Mouse (Mus musculus): ENCODE measurements around the gene Slc17a4. TPM values are rescaled to one million over a fixed set of nuclear protein-coding genes. Genes with fewer than 3 reads are reported as not detected.

Slc17a4 gene
- polyA plus RNA-seq (2015; fragmentation: Nextera tagmentation; extraction: Ambion mirVana): not detected in 2 replicates

DNA sequence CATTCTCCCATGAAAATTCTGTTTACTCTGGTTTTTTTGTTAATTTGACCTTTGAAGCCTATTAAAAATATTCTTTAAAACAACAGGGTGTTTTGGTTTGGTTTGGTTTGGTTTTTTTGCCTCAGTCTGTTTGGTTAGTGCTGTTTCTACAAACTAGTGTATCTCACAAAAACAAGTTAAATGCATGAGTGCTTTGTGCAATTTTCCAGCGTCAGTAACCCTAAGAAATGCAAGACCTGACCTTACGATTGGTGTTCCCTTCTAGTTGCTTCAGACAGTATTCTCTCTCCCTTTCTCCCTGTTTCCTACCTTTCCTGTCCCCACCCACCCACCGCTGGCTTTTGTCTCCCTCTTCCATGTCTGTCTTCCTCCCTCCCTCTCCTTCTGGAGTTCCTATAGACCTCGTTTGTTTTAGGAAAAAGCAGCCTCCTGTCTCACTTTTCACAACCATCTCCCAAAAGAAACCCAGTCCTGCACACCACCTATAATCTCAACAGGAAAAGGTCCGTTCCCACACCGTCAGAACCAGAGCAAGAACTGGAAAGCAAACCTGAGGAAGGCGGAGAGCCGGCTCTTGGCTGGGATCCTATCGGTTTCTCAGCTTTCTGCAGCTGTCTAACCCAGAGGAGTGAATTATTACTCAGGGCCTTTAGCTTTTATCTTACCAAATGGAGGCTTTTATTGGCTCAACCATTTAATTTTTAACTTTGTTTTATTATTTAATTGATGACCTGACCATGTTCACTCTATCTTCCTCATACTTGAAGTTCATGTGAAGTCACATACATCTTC lies at the start of gene Slc17a4:
TSS of gene Slc17a4 (minus strand) at position 634 of the 792 bp plus-strand sequence.
- Histone ChIP-seq H3K4me3 (no peak within 1 kb of the TSS), H3K36me3 (no peaks in the 10 kb centered on the region), H3K9ac (no peak within 1 kb of the TSS), H3K4me1 (replicated peaks) (peaks cover 35% of the 10 kb centered on the region), H3K27me3 (no peaks in the 10 kb centered on the region), H3K27ac (peak within 1 kb of the TSS; percentile 56), H3K4me2 (peak within 1 kb of the TSS; percentile 10; the same call in 1 of the 2 replicates), H3K9me3 (replicated peaks) (no peaks in the 10 kb centered on the region)
- ATAC-seq (replicated peaks; ENCODE audit: insufficient number of reproducible peaks, insufficient read depth, low FRiP score, low read depth): no peak; the same call in 1 of the 2 replicates
- 48% methylated on average over 9 of the region's 9 CpGs for WGBS

DNA sequence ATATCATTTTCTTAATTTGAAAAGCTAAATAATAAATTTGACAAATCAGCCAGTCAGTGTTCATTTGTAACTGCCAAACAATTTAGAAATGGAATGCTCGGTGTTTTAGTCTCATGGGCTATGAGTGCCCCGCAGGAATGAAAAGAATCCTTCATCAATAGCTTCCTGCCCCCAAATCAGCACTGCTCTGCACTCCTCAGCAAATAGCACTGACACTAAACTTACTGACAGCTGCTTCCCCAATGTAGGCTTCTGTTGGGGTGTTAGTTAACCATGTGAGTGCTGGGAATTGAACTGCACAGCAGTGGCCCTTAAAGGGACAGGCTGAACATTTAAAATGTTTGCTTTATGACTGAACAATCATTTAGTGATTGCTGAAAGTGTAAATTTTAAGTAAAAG lies 45.0 kb upstream of the Slc17a4 start:
- H3K4me3 ChIP-seq: no peak overlapping the region
- H3K36me3 ChIP-seq: no peaks in the 10 kb centered on the region
- no peak overlapping the region for H3K4me2 ChIP-seq
- ATAC-seq (replicated peaks; ENCODE audit: insufficient number of reproducible peaks, insufficient read depth, low FRiP score, low read depth): no peak
- 13% methylated on average over 2 of the region's 2 CpGs for WGBS
- no peak overlapping the region for H3K27ac ChIP-seq
- no peak overlapping the region for H3K9ac ChIP-seq
- H3K9me3 ChIP-seq (replicated peaks): no peaks in the 10 kb centered on the region
- no peaks in the 10 kb centered on the region for H3K4me1 ChIP-seq (replicated peaks)
- H3K27me3 ChIP-seq: no peaks in the 10 kb centered on the region

- no peak overlapping the region for H3K27ac ChIP-seq
- 46% methylated on average over 3 of the region's 3 CpGs for WGBS
- H3K9ac ChIP-seq: no peak overlapping the region
- no peaks in the 10 kb centered on the region for H3K9me3 ChIP-seq (replicated peaks)
- H3K27me3 ChIP-seq: no peaks in the 10 kb centered on the region
- no peak overlapping the region for H3K4me2 ChIP-seq
- no peak overlapping the region for H3K4me3 ChIP-seq
- ATAC-seq (replicated peaks; ENCODE audit: insufficient number of reproducible peaks, insufficient read depth, low FRiP score, low read depth): no peak
- H3K36me3 ChIP-seq: no peaks in the 10 kb centered on the region
- H3K4me1 ChIP-seq (replicated peaks): no peaks in the 10 kb centered on the region
Measured at GRCm38 (mm10) chr13:23950928-23951327, 36.1 kb upstream of the Slc17a4 start.

- Histone ChIP-seq H3K4me3 (no peak overlapping the region), H3K36me3 (no peaks in the 10 kb centered on the region), H3K27ac (no peak overlapping the region), H3K9me3 (replicated peaks) (no peaks in the 10 kb centered on the region), H3K27me3 (no peaks in the 10 kb centered on the region), H3K9ac (no peak overlapping the region), H3K4me2 (no peak overlapping the region), H3K4me1 (replicated peaks) (no peaks in the 10 kb centered on the region)
- 69% methylated on average over 14 of the region's 14 CpGs for WGBS
- ATAC-seq (replicated peaks; ENCODE audit: insufficient number of reproducible peaks, insufficient read depth, low FRiP score, low read depth): no peak
Measured at GRCm38 (mm10) chr13:23949484-23950246, 34.9 kb upstream of the Slc17a4 start.

GRCm38 (mm10) chr13:23946254-23946653 lies 31.4 kb upstream of the Slc17a4 start:
- H3K27ac ChIP-seq: no peak overlapping the region

DNA sequence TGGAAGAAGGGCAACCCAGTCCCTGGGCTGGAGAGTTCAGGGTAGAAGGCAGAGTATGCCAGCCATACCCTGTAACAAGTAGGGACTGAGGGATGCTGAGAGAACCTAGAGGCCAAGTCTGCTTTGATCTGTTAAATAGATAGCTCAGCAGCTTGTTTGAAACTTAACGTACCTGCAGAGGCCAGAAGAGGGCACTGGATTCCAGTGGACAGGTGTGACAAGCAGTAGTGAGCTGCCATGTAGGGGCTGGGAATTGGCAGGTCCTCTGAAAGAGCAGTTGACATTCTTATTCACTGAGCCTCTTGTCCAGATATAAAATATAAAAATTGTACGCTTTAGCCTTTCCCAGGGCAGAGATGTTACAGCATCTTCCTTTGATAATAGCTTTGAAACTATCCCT lies 28.1 kb upstream of the Slc17a4 start:
- no peak for ATAC-seq (replicated peaks; ENCODE audit: insufficient number of reproducible peaks, insufficient read depth, low FRiP score, low read depth)
- 47% methylated on average over 2 of the region's 2 CpGs for WGBS
- Histone ChIP-seq H3K4me2 (no peak overlapping the region), H3K9ac (no peak overlapping the region), H3K4me3 (no peak overlapping the region), H3K36me3 (no peaks in the 10 kb centered on the region), H3K4me1 (replicated peaks) (no peaks in the 10 kb centered on the region), H3K27ac (no peak overlapping the region), H3K9me3 (replicated peaks) (no peaks in the 10 kb centered on the region), H3K27me3 (no peaks in the 10 kb centered on the region; the same call in 1 of the 2 replicates)

More at GRCm38 (mm10) chr13:23946254-23946653, 31.4 kb upstream of the Slc17a4 start:
- Histone ChIP-seq H3K27me3 (no peaks in the 10 kb centered on the region; the same call in 1 of the 2 replicates), H3K9me3 (replicated peaks) (no peaks in the 10 kb centered on the region), H3K9ac (no peak overlapping the region), H3K4me3 (no peak overlapping the region), H3K4me1 (replicated peaks) (no peaks in the 10 kb centered on the region), H3K36me3 (no peaks in the 10 kb centered on the region), H3K4me2 (no peak overlapping the region)
- 59% methylated on average over 2 of the region's 2 CpGs for WGBS
- ATAC-seq (replicated peaks; ENCODE audit: insufficient number of reproducible peaks, insufficient read depth, low FRiP score, low read depth): no peak

GRCm38 (mm10) chr13:23940291-23940690 lies 25.5 kb upstream of the Slc17a4 start:
- Histone ChIP-seq H3K4me2 (no peak overlapping the region), H3K4me3 (no peak overlapping the region), H3K9me3 (replicated peaks) (no peaks in the 10 kb centered on the region), H3K27me3 (no peaks in the 10 kb centered on the region; the same call in 1 of the 2 replicates), H3K9ac (no peak overlapping the region), H3K36me3 (no peaks in the 10 kb centered on the region), H3K4me1 (replicated peaks) (no peaks in the 10 kb centered on the region), H3K27ac (no peak overlapping the region)
- WGBS: 40% methylated on average over 6 of the region's 6 CpGs
- ATAC-seq (replicated peaks; ENCODE audit: insufficient number of reproducible peaks, insufficient read depth, low FRiP score, low read depth): no peak

DNA sequence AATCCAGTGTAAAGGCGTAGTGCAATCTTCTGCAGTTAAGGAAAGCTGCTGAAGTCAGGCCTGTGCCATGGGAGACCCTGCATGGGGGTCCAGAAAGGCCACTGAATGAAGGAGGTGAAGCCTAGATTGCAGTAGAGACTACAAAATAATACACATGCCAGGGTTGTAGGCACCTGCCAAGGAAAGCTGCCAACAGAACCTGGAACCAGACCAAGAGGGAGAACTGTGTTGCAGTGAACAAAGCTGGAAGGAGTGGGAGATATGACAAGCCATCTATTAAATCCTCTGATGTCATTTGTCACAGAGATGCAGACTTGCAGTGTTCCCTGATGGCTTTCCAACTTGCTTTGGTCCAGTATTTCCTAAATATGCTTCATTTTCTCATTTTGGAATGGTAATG lies 23.9 kb upstream of the Slc17a4 start:
- no peak for ATAC-seq (replicated peaks; ENCODE audit: insufficient number of reproducible peaks, insufficient read depth, low FRiP score, low read depth)
- H3K27me3 ChIP-seq: no peaks in the 10 kb centered on the region; the same call in 1 of the 2 replicates
- no peak overlapping the region for H3K27ac ChIP-seq
- H3K4me3 ChIP-seq: no peak overlapping the region
- H3K4me2 ChIP-seq: no peak overlapping the region
- WGBS: 79% methylated on average over 1 of the region's 1 CpGs
- no peak overlapping the region for H3K9ac ChIP-seq
- no peaks in the 10 kb centered on the region for H3K36me3 ChIP-seq
- H3K9me3 ChIP-seq (replicated peaks): no peaks in the 10 kb centered on the region
- no peaks in the 10 kb centered on the region for H3K4me1 ChIP-seq (replicated peaks)

GRCm38 (mm10) chr13:23934211-23934520 lies 19.4 kb upstream of the Slc17a4 start, which contains the start of gene Hist1h2aa:
TSS of gene Hist1h2aa (plus strand) at chr13:23934462.
- 84% methylated on average over 10 of the region's 10 CpGs for WGBS

DNA sequence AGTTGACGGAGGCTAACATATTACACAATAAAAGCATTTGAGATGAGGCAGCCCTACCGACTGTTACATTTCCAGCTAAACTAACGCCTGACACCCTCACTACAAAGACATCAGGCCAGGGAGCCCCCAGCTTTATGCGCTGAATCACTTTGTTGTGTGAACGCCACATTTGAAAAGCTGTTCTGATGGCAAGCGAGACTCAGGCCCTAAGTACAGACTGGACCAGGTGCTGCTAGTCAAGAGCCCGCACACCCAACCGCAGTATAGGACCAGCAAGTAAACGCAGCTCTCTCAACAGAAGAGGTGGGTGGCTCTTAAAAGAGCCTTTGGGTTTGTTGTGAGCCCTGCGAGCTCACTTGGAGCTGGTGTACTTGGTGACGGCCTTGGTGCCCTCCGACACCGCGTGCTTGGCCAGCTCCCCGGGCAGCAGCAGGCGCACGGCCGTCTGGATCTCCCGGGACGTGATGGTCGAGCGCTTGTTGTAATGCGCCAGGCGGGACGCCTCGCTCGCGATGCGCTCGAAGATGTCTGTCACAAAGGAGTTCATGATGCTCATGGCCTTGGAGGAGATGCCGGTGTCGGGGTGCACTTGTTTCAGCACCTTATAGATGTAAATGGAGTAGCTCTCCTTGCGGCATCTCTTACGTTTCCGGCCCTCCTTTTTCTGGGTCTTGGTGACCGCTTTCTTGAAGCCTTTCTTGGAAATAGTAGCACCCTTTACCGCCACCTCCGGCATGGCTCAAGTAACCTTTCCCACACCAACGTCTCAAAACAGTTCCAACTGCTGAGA lies 18.8 kb upstream of the Slc17a4 start, which contains the start of gene Hist1h2ba:
TSS of gene Hist1h2ba (minus strand) at position 736 of the 790 bp plus-strand sequence.
- H3K9me3 ChIP-seq (replicated peaks): no peaks in the 10 kb centered on the region
- H3K27me3 ChIP-seq: peaks cover 2% of the 10 kb centered on the region; the same call in 1 of the 2 replicates
- H3K27ac ChIP-seq: no peak within 1 kb of the TSS
- H3K36me3 ChIP-seq: no peaks in the 10 kb centered on the region
- no peaks in the 10 kb centered on the region for H3K4me1 ChIP-seq (replicated peaks)
- no peak for ATAC-seq (replicated peaks; ENCODE audit: insufficient number of reproducible peaks, insufficient read depth, low FRiP score, low read depth)
- WGBS: 89% methylated on average over 39 of the region's 39 CpGs
- H3K4me3 ChIP-seq: no peak within 1 kb of the TSS
- H3K9ac ChIP-seq: no peak within 1 kb of the TSS
- H3K4me2 ChIP-seq: no peak within 1 kb of the TSS

More at GRCm38 (mm10) chr13:23934211-23934520, 19.4 kb upstream of the Slc17a4 start, which contains the start of gene Hist1h2aa:
- H3K4me1 ChIP-seq (replicated peaks): no peaks in the 10 kb centered on the region
- no peak within 1 kb of the TSS for H3K4me2 ChIP-seq
- H3K9me3 ChIP-seq (replicated peaks): no peaks in the 10 kb centered on the region
- peaks cover 2% of the 10 kb centered on the region; the same call in 1 of the 2 replicates for H3K27me3 ChIP-seq
- no peak for ATAC-seq (replicated peaks; ENCODE audit: insufficient number of reproducible peaks, insufficient read depth, low FRiP score, low read depth)
- no peaks in the 10 kb centered on the region for H3K36me3 ChIP-seq
- H3K9ac ChIP-seq: no peak within 1 kb of the TSS
- H3K4me3 ChIP-seq: no peak within 1 kb of the TSS
- H3K27ac ChIP-seq: no peak within 1 kb of the TSS

GRCm38 (mm10) chr13:23930904-23931303 lies 16.1 kb upstream of the Slc17a4 start:
- 74% methylated on average over 11 of the region's 11 CpGs for WGBS
- Histone ChIP-seq H3K9ac (no peak overlapping the region), H3K27me3 (peaks cover 2% of the 10 kb centered on the region; the same call in 1 of the 2 replicates)

More at GRCm38 (mm10) chr13:23930904-23931303, 16.1 kb upstream of the Slc17a4 start:
- Histone ChIP-seq H3K9me3 (replicated peaks) (no peaks in the 10 kb centered on the region), H3K4me3 (no peak overlapping the region), H3K36me3 (no peaks in the 10 kb centered on the region), H3K4me1 (replicated peaks) (0 out of 2 replicates have a peak, but pooled peaks cover 6% of the 10 kb centered on the region), H3K27ac (no peak overlapping the region), H3K4me2 (no peak overlapping the region)
- no peak for ATAC-seq (replicated peaks; ENCODE audit: insufficient number of reproducible peaks, insufficient read depth, low FRiP score, low read depth)

All from heart, embryonic 15.5 days (tissue).